ENCODE assay signal across 11 mouse cellular contexts in the genomic region with DNA sequence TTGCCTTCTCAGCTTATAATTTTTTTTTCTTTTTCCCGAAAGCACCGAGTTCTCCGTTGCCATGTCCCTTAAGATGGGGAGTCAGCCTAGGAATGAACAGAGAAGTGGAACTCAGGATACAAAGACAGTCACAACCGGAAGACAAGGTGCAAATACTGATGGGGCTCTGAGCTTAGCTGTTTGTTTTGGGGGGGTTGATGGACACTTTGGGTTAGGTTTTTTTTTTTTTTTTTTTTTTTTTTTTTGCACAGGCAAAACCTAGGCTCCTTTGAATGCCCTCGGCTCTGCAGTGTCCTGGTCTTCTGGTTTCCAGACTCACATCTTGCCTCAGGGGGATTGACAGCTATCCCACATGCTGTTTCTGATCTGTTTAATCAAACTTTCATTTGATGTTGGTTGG.
"Had no signal": no experiment of that assay in that cellular context is flagged by ENCODE, and none has a peak within 500 bp of the region (broad histone marks: within the 10 kb centered on the region; RNA-seq: fewer than 3 reads in every experiment).

No protein-coding gene starts in this region.

- H3K9me3 ChIP-seq: kidney, embryonic 15.5 days; limb, embryonic 12.5 days; liver, embryonic 13.5 days; midbrain, embryonic 12.5 days; midbrain, embryonic 15.5 days; neural tube, embryonic 13.5 days had no signal

- H3K36me3 ChIP-seq: kidney, embryonic 15.5 days; limb, embryonic 12.5 days; liver, embryonic 13.5 days; midbrain, embryonic 12.5 days; midbrain, embryonic 15.5 days; neural tube, embryonic 13.5 days had no signal

- H3K27me3 ChIP-seq: kidney, embryonic 15.5 days; limb, embryonic 12.5 days; liver, embryonic 13.5 days; midbrain, embryonic 12.5 days; midbrain, embryonic 15.5 days; neural tube, embryonic 13.5 days had no signal

- H3K4me1 ChIP-seq: limb, embryonic 12.5 days; liver, embryonic 13.5 days; midbrain, embryonic 12.5 days; midbrain, embryonic 15.5 days; neural tube, embryonic 13.5 days had no signal

- H3K27ac ChIP-seq: kidney, embryonic 15.5 days; left cerebral cortex, adult 2 months; limb, embryonic 12.5 days; liver, embryonic 13.5 days; midbrain, embryonic 12.5 days; midbrain, embryonic 15.5 days; neural tube, embryonic 13.5 days had no signal

- ATAC-seq: midbrain, embryonic 15.5 days had no signal

- DNase-seq: layer of hippocampus, postnatal 36 days; liver, embryonic 13.5 days; lung, adult 2 months; lung, postnatal 14 days; thymus, postnatal 25 days had no signal

- H3K4me2 ChIP-seq: kidney, embryonic 15.5 days; limb, embryonic 12.5 days; liver, embryonic 13.5 days; midbrain, embryonic 12.5 days; midbrain, embryonic 15.5 days; neural tube, embryonic 13.5 days had no signal

- H3K4me3 ChIP-seq: kidney, embryonic 15.5 days; left cerebral cortex, adult 2 months; limb, embryonic 12.5 days; liver, embryonic 13.5 days; midbrain, embryonic 12.5 days; midbrain, embryonic 15.5 days; neural tube, embryonic 13.5 days had no signal

- H3K9ac ChIP-seq: kidney, embryonic 15.5 days; limb, embryonic 12.5 days; liver, embryonic 13.5 days; midbrain, embryonic 12.5 days; midbrain, embryonic 15.5 days; neural tube, embryonic 13.5 days had no signal
